Mouse (Mus musculus): ENCODE data around the gene Tra2a.

Tra2a gene

GRCm38 (mm10) chr6:49212931-49213580 is 50.8 kb downstream of the Tra2a start:
- in situ Hi-C loops (cut with MboI, MseI) = loop anchor here (10.0 to 25.0 kb wide), 2 partner anchors 168 to 1451 kb away; no protein-coding TSS in a partner anchor

GRCm38 (mm10) chr6:49212141-49212540 is 51.7 kb downstream of the Tra2a start:
- in situ Hi-C loops (cut with MboI, MseI) = loop anchor here (10.0 to 25.0 kb wide), 2 partner anchors 167 to 1450 kb away; no protein-coding TSS in a partner anchor

GRCm38 (mm10) chr6:49211596-49211995 is 52.2 kb downstream of the Tra2a start:
- in situ Hi-C loops (cut with MboI, MseI) = loop anchor here (10.0 to 25.0 kb wide), 2 partner anchors 167 to 1449 kb away; no protein-coding TSS in a partner anchor

- in situ Hi-C loops (cut with MboI, MseI) = loop anchor here (10.0 to 25.0 kb wide), 2 partner anchors 165 to 1448 kb away; no protein-coding TSS in a partner anchor
These were observed 53.7 kb downstream of the Tra2a start for GRCm38 (mm10) chr6:49209881-49210854.

GRCm38 (mm10) chr6:49208935-49209334 is 54.9 kb downstream of the Tra2a start:
- in situ Hi-C loops (cut with MboI, MseI) = loop anchor here (25.0 kb wide), 1 partner anchor 1447 kb away; no protein-coding TSS in a partner anchor

GRCm38 (mm10) chr6:49208297-49208930 is 55.4 kb downstream of the Tra2a start:
- in situ Hi-C loops (cut with MboI, MseI) = loop anchor here (25.0 kb wide), 1 partner anchor 1446 kb away; no protein-coding TSS in a partner anchor

- in situ Hi-C loops (cut with MboI, MseI) = loop anchor here (25.0 kb wide), 1 partner anchor 1444 kb away; no protein-coding TSS in a partner anchor
These were observed 57.4 kb downstream of the Tra2a start for GRCm38 (mm10) chr6:49206416-49206815.

GRCm38 (mm10) chr6:49195188-49195587 is 68.6 kb downstream of the Tra2a start:
- in situ Hi-C loops (cut with MboI, MseI) = no loop called here

GRCm38 (mm10) chr6:49194536-49194935 is 69.3 kb downstream of the Tra2a start:
- in situ Hi-C loops (cut with MboI, MseI) = no loop called here

All from T-helper 2 cell (primary cell).